Mouse (Mus musculus): Measurements from ENCODE around the gene Tspan5.

Gene Tspan5

DNA sequence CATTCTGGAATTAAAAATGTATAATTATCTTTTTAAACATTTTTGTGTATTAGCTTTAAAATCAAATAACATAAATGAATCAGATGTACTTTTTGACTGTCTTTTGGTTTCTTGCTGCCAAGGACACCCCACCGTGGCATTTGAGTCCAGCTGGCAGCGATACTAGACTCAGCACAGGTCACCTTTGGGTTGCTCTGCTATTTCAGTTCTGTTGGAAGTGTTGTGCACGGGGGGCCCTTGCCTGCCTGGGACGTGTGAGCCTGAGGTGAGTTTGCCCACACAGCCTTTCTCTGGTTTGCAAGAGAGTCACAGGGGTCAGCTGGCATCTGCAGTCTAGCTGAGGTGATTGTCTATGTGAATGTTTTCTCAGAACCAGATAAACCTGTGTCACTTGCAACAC, 65.8 kb downstream of the Tspan5 start:
- CTCF ChIA-PET: no interaction called here

DNA sequence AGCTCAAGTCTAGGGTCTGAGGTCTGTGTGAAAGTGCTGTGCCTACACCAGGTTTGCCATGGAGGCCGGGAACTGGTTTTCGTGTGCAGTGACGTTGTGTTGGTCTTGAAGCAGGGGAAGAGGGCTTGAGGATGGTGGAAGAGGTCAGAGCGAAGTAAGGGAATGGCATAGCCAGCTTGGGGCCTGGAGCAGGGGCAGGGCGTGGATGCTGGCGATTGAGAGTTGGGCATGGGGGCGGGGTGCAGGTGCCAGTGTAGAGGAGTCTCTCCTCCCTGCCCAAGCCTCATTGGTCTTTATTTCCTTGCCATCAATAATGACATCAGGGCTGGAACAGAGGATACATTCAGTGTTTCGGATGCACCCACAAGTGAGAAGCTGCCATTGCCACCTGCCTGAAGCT, 67.5 kb downstream of the Tspan5 start:
- CTCF ChIA-PET: no interaction called here

DNA sequence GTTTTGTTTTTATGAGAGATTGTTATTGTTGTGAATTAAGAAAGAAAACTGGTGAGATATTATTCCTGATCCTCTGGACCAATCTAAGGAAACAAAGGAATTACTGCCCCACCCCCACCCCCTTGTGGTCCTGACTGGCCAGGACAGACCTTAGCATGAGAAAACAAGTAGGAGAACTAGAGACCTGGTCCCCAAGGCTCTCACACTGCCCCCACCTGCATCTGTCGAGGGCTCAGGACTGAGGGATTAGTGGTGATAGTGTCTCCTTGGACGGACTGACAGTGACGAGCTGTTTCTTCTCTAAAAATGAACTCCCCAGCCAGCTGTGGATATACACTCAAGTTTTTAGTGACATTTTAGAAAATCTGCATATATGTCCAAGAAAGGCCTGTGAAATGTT, 70.6 kb downstream of the Tspan5 start:
- CTCF ChIA-PET: no interaction called here

DNA sequence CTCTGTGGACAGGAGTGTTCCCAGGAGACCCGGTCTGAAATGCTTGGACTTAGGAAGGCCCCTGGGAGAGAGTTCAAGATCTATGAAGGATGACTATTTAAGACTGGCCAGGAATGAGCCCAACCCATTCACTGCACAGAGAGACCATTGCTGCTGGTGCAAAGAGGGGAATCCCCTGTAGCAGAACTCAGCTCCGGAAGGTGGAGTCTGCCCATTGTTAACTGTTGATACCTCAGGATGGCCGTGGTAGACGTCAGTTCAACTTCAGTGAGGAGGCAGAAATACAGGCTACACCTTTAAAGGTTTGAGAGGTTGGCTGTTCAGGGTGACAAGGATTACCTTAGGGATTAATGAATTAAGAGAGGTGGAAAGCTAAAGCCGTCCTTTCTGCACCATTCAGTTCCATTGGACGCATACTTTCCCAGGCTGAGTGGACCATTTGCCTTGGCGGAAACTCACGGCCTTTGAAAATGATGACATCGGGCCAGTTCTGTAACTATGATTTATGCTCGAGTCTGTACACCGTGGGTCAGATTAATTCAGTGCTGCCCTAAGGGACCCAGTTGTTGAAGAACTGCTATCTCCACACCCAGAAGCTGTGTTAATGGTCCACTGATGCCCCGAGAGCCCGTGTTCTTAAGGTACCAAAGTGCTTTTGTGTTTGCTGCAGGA, 71.3 kb downstream of the Tspan5 start:
- CTCF ChIA-PET: no interaction called here

DNA sequence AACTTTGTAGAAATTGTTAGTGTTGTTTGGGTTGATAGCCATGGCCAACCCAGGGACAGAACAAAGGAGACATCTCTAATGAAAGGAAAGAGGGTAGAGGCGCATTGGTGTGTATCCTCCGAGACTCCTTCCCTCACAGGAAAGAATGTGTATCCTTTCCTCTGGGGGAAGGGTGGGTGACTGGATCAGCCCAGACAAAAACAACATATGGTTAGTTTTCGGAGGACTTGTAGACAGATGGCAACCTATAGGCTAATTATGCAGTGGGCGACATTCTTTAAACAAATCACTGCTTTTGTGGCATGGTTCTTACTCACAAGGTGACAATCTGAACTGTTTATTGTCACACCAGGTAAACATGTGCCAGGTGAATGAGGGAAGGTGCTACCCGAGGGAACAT, 72.5 kb downstream of the Tspan5 start:
- CTCF ChIA-PET: no interaction called here

DNA sequence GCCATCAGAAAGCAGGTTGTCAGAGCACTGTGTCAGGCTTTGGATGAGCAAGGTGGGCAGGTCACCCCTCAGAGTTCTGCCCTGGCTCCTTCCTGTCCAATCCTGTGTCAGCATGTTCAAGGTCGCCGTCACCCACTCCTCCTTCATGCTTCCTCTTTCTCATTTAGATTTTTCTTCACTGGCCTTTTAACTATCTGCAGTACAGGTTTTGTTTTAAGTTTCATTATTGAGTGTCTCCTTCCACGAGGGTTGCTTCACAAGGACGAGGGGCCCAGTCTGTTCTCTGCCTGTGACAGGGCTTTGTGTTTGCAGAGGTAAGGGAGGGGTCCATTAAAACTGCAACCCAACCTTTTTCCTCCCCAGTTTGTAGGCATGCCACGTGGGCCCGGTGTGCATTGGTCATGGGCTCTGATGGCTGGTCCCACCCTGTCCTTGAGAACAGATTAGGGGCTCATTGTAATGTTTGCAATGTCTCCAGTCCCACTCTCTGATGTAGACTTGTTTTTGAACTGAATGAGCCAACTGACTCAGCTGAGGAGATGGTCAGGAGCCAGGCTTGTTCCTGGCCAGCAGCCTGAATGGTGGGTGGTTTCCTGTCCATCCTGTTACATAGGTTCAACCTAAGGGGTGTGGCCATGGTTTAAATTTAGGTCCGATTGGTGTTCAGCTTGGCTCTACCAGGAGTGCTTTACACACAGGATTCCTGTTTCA, 73.3 kb downstream of the Tspan5 start:
- CTCF ChIA-PET: no interaction called here

DNA sequence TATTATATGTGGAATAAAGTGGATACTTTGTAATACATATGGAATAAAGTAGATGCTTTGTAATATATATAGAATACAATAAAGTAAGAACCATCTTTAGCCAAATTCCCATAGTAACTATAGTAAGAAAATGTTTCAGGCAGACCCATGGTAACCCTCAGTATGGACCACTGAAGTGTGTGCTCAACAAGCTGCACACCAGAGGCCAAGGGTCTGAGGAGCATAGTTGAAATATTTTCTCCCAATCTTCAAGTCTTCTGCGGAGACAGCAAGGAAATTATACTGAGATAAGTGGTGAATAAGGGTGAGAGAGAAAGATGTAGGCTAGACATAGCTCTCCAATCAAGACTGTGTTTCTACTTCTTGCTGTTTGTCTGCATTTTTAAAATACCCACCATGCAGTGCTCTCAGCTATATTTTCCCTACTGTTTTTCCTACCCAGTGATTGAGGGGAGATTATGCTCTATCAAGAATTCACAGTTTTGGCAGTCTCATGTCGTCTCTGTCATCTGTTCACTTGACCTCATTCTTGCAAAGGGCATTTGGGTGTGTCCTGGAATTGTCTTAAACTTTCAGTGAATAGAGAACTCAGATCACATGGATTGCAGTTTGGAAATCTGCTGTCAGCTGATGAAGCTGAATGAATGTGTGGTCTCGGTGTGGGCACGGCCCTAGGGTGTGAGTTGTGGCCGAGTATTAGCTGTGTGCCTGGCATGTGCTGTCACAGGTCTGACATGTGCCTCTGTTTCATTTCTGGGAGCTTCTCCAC, 75.1 kb downstream of the Tspan5 start:
- CTCF ChIA-PET: no interaction called here

DNA sequence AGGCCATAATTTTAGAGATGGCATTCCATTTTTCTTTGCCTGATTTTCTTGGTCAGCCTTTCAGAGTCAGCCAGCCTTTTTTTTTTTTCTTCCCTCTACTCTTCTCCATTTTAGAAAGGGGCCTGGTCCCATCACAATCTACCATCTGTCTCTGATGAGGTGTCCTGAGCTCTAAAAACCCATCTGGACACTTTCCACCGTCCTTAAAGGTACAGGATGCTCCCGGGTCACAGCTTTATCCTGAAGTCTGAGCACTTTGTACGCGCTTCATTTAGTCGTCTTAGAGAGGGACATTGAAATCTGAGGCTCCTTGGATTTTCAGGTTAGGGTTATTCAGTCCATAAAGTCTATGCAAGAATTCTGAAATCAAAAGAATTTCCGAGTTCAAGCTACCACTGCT, 77.9 kb downstream of the Tspan5 start:
- CTCF ChIA-PET: no interaction called here

DNA sequence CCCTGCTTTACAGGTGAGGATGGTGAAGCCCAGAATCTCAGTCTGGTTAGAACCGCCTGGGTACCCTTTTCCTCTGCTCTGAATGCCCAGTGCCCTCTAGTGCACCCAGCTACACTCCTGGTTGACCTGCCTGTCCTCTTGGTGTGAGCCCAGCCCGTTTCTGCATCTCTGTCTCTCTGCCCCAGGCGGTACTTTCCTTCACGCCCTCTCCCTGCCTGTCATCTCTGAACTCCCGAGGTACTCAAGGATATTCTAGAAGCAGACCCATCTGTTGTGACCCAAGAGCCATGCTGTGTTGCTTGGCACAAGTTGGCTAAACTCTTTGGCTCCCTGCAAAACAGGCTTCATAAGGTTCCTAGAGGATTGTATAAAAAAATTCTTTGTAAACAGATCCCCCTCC, 78.3 kb downstream of the Tspan5 start:
- CTCF ChIA-PET: no interaction called here

DNA sequence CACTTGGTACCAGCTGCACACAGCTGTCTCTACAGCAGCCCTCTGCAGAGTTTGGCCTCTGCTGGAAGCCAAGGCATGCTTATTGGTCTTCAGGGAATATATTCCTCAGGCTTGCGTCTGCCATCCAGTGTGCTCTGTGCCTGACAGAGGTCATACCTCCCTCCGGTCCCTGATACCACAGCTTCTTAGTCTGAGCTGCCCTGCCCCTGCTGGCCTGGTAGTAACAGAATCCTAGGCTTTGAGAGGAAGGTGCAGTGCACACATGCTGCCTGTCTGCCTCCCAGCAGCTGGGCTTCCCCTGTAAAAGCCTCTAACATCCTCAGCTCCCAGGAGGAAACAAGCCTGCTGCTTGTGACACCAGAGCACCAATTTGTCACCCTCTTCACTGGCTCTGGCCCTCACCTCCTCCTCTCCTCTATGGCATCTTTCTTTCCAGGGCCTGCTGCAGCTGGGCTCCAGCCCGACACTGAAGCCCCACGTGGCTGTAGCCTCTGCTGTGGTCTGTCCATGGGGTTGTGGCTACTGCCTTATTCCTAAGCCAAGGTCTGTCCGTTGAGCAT, 80.0 kb downstream of the Tspan5 start:
- CTCF ChIA-PET: no interaction called here

DNA sequence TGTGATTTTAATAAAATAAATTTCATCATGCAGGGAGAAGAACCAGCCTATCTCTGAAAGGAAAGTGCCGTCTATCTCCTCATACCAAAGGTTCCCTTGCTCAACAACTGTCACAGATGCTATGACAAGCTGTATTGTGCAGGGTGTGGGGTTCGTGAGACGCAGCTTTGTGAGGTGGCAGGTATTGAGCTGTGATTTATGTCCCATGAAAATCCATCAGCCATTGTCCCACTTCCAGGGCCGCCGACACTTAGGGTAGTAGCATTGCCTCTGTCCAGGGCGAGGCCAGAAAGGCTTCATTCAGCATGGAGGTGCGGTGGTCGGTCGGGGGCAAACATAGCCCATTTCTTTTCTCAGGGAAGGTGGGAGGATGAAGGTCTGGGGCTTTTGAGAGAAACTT, 81.9 kb downstream of the Tspan5 start:
- CTCF ChIA-PET: no interaction called here

DNA sequence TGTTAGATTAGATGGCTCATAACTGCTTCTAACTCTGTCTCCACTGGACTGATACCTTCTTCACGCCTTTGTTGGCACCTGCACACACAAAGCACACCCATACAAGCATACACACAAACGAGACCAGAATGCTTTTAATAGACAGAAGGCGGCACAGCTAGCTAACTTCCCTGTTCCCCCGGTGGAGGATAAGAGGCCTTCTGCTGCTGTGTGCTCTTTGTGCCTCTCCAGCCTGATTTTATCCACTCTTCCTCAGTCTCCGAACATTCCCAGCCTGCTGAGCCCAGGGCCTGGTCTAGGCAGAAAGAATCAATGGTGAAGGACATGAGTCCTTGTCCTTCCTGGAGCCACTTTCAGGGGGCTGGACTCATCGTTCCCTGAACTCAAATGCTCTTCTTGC, 83.3 kb downstream of the Tspan5 start:
- CTCF ChIA-PET: no interaction called here

DNA sequence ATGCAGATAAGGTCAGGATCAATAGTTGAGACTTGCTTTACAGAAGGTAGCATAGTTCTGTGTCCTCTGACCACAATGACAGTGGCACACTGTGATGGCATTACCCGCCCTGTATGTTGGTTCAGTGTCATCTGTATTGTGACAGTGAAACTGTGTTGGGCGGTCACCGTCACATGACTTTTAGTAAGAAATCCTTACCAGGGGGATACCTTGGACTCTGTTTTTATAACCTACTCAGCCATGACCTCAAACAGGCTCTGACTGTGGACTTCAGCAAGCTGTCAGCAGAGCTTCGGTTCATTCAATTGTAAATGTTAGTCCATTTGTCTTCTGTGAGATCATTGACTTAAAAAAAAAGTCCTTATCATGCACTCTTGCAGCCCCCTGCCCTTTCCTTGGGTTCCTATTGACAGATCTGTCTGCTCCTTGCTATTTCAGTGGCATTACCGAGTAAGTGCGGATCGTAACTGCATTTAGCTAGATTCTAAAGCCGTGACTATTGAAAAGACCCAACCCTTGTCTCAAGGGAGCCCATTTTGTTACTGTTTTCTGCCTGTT, 84.3 kb downstream of the Tspan5 start:
- CTCF ChIA-PET: no interaction called here

DNA sequence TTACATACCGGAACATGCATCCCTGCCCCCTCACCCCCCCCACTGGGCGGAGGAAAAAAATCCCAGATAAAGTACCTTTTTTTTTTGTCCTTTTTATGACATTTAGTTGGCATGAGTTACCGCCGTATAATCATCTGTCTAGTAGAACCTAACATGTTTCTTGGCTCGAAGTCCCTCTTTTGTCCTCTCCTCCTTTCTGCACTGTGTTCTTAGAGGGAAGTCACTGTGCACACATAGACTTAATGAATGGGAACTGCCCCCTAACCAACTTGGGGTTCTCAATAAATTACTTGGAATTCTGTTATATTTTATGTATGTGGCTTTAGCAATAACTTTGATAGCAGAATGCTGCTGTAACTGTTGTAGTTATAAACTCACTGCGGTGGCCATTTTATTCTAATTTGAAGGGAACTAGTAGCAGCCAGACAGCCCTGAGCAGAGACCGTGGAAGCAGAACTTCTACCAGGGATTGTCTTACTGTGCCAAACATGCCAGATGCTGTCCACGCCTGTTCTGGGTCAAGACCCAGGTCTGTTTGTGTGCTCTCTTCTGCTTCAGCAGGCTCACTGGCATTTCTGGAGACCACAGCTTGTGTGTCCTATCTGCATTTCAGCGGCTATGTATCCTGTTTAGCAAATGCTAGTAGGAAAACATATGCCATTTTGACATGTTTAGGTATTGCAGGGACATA, 91.0 kb downstream of the Tspan5 start:
- CTCF ChIA-PET: interaction anchor here (0.6 kb wide), 1 partner anchor 35 kb away, joined by 4 read pairs; no protein-coding TSS in a partner anchor

DNA sequence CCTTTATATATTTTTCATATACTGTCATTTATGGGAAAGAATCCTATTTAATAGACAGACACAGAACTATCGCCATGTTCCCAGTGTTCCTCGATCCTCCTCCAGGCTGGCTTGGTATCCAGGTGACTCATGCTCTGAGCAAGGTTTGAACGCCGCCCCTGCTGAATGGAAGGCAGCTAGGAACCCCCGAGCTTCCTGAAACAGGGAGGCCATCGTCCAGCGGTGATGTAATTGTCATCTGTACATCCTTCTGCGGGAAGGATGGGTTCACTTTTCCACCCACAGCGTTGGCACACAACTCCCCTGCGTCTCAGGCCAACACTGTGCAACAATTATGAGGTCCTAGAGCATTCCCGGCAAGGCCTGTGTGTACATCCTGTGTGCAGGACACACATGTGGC, 92.2 kb downstream of the Tspan5 start:
- CTCF ChIA-PET: no interaction called here

DNA sequence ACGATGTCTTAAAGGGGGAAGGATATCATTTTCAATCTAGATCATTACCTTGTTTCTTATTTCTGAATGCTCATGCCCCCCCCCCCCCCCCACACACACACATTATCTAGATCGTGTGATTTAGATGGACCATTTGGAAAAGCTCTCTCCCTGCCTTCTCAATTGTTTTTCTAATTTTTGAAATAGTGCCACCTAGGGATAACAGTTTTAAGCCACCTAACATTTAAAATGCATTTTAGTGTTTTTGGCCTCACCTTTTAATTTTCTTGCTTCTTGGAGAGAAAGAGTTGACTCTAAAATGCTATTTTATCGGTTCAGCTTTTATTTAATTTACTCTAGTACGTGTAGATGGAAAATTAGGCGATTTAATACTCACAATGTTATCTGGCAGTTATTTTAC, 94.9 kb downstream of the Tspan5 start:
- CTCF ChIA-PET: no interaction called here

DNA sequence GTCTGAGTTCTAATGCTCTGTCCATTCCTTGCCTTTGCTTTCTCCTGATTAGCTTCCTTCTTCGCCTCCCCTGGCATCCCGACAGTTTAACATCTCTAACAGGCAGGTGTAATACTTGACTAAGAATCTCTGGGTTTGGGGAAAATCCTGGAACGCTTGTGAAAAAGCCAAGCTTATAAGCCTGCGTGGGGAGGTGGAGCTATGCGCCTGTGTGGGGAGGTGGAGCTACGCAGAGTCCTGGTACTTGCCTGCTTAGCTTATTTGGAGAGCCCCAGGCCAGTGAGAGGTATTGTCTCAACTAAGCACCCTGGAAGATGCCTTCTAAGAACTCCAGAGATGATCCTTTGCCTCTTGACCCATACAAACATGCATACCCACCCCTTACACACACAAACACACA, 95.7 kb downstream of the Tspan5 start:
- CTCF ChIA-PET: no interaction called here

DNA sequence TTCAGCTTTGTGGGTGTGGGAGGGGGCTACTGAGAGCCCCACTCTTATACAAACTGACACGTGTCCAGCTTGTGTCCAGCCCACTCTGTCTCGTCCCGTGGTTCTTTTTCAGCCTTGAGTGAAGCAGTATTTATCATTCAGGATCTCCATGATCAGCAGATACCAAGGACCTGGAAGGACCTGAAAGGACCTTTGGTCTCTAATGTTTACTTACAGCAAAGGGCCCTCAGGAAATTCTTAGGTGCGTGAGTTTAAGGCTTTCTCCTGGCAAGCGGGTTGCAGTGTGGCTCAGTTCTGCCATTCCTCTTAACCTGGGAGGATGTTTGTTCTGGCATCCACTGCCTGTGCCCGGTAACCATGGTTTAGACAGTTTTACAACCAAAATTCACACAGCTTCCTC, 97.7 kb downstream of the Tspan5 start:
- CTCF ChIA-PET: no interaction called here

DNA sequence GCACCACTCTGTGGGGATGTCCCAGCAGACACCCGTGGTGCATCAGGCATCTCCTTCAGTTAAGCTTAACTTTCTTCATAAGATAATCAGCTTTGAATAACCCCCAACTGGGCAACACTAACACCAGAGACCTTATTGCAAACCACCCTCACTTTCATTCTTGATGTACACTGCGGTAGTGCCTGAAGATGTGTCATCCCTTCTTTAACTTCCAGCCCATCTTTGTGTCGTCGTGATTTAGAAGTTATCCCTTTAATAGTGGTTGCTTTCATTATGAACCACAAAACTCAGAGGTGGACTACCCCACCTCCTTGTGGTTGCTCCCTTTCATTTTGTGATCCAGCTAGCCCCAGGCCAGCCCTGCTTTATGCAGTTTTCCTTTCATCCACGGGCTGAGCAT, 99.3 kb downstream of the Tspan5 start:
- CTCF ChIA-PET: no interaction called here

DNA sequence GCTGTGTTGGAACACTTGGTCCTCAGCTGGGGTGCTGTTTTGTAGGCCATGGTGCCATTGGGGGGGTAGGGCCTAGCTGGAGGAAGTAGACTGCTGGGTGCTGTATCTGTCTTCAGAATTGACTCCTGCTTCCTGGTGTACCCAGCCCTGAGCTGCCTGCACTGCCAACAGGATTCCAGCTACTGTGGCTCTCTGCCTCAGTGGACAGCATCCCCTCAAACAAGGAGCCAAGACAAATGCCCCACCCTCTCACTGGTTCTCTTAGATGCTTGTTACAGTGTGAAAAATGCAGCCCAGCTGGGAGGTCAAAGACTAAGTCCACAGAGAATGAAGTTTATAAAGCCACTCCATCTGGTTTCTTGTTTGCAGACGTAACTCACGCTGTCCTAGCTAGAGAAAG, 101.2 kb downstream of the Tspan5 start:
- CTCF ChIA-PET: no interaction called here

DNA sequence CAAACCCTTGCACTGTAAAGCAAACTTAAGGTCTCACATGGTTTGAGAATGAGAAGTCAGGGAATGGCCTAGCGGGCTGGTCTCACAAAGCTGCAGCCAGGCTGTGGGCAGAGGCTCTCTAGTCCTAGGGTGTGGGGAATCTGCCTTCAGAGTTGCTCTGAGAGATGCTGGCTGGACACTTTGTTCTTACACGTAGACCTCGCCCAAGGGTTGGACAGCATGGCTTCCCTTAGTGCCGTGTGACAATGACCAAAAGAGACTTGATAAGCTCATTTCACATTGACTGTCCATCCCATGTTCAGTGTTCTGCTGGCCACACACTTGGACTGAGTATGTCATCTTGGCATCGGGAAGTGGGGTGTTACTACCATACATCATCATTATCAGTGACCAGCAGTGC, 101.6 kb downstream of the Tspan5 start:
- CTCF ChIA-PET: no interaction called here

DNA sequence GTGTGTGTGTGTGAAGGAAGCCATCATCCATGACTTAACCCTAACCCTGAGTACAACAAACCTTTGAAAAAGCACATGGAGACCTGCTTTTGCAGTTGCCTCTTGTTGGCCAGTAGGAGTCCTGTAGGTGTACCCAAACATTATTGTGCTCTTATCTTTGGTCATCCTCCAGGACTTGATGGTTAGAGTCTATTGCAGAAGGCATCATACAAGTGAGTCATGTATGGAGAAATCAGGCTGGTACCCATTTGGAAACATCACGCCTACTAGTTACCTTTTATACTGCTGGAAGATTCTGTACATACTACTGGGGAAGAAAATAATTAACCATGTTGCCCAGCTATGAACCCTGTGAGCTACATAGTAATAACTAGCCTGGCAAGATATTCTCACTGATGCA, 103.8 kb downstream of the Tspan5 start:
- CTCF ChIA-PET: no interaction called here

All from spleen, embryonic (tissue).